Mouse (Mus musculus): ENCODE data around the gene Atp1a2. TPM values are rescaled to one million over a fixed set of nuclear protein-coding genes. Genes with fewer than 3 reads are reported as not detected.

Atp1a2 gene
- polyA plus RNA-seq, 1 experiment from 2014 or later: 15.3 TPM

- Histone ChIP-seq H3K4me1 (ENCODE audit: insufficient read depth, low read depth, low read length) (no peaks in the 10 kb centered on the region), H3K9ac (replicated peaks; ENCODE audit: low read depth) (no peak overlapping the region), H3K36me3 (ENCODE audit: insufficient read depth, low read length) (no peaks in the 10 kb centered on the region), H3K4me2 (replicated peaks; ENCODE audit: low read depth, low read length) (no peak overlapping the region), H3K27me3 (replicated peaks; ENCODE audit: insufficient read depth, low read length) (no peaks in the 10 kb centered on the region), H3K4me3 (ENCODE audit: low read depth, low read length) (no peak overlapping the region), H3K9me3 (ENCODE audit: low read length) (no peaks in the 10 kb centered on the region), H3K27ac (ENCODE audit: low read length) (no peak overlapping the region)
- WGBS: 72% methylated on average over 1 of the region's 1 CpGs
- DNase-seq (ENCODE audit: low spot score) (no peak), ATAC-seq (no peak)
- TF ChIP-seq CTCF (IDR thresholded peaks at IDR 0.05): no peak
- TF ChIP-seq EP300 (IDR thresholded peaks at IDR 0.05): no peak
Measured at GRCm38 (mm10) chr1:172229215-172229614, 68.6 kb downstream of the Atp1a2 start.

- Histone ChIP-seq H3K9ac (replicated peaks; ENCODE audit: low read depth) (no peak overlapping the region), H3K27ac (ENCODE audit: low read length) (no peak overlapping the region), H3K4me3 (ENCODE audit: low read depth, low read length) (no peak overlapping the region), H3K4me1 (ENCODE audit: insufficient read depth, low read depth, low read length) (no peaks in the 10 kb centered on the region), H3K27me3 (replicated peaks; ENCODE audit: insufficient read depth, low read length) (no peaks in the 10 kb centered on the region), H3K9me3 (ENCODE audit: low read length) (no peaks in the 10 kb centered on the region), H3K36me3 (ENCODE audit: insufficient read depth, low read length) (no peaks in the 10 kb centered on the region), H3K4me2 (replicated peaks; ENCODE audit: low read depth, low read length) (no peak overlapping the region)
- ATAC-seq: no peak
- TF ChIP-seq EP300 (IDR thresholded peaks at IDR 0.05) (no peak), CTCF (IDR thresholded peaks at IDR 0.05) (no peak)
- 81% methylated on average over 2 of the region's 2 CpGs for WGBS
- DNase-seq (ENCODE audit: low spot score): no peak
Measured at GRCm38 (mm10) chr1:172228209-172228608, 69.7 kb downstream of the Atp1a2 start.

Other genes with a start within 250 kb of the Atp1a2 start
- not detected in 2 replicates for gene Nhlh1, start 240.5 kb downstream of the Atp1a2 start, polyA plus RNA-seq (2015; fragmentation: Nextera tagmentation; extraction: Ambion mirVana)
- gene Copa, start 215.5 kb downstream of the Atp1a2 start, polyA plus RNA-seq (2015; fragmentation: Nextera tagmentation; extraction: Ambion mirVana): 99.1 and 111 TPM in 2 replicates
- gene Ncstn, start 215.3 kb downstream of the Atp1a2 start, polyA plus RNA-seq (2015; fragmentation: Nextera tagmentation; extraction: Ambion mirVana): 103 and 108 TPM in 2 replicates
- gene Pex19, start 171.3 kb downstream of the Atp1a2 start, polyA plus RNA-seq (2015; fragmentation: Nextera tagmentation; extraction: Ambion mirVana): 74.5 and 74.9 TPM in 2 replicates
- 93.7 and 96.6 TPM in 2 replicates for gene Dcaf8, start 150.0 kb downstream of the Atp1a2 start, polyA plus RNA-seq (2015; fragmentation: Nextera tagmentation; extraction: Ambion mirVana)
- 114 and 118 TPM in 2 replicates for gene Pea15a, start 91.3 kb downstream of the Atp1a2 start, polyA plus RNA-seq (2015; fragmentation: Nextera tagmentation; extraction: Ambion mirVana)
- 2.5 TPM in 2 replicates for gene Casq1, start 78.2 kb downstream of the Atp1a2 start, polyA plus RNA-seq (2015; fragmentation: Nextera tagmentation; extraction: Ambion mirVana)
- 0.04 and 0.05 TPM in 2 replicates for gene Atp1a4, start 39.6 kb downstream of the Atp1a2 start, polyA plus RNA-seq (2015; fragmentation: Nextera tagmentation; extraction: Ambion mirVana)
- 30.0 and 32.4 TPM in 2 replicates for gene Igsf8, start 36.4 kb downstream of the Atp1a2 start, polyA plus RNA-seq (2015; fragmentation: Nextera tagmentation; extraction: Ambion mirVana)
- gene Kcnj9, start 31.3 kb upstream of the Atp1a2 start, polyA plus RNA-seq (2015; fragmentation: Nextera tagmentation; extraction: Ambion mirVana): not detected in 2 replicates
- gene Kcnj10, start 43.1 kb upstream of the Atp1a2 start, polyA plus RNA-seq (2015; fragmentation: Nextera tagmentation; extraction: Ambion mirVana): 0.04 TPM in 2 replicates
- gene Pigm, start 78.5 kb upstream of the Atp1a2 start, polyA plus RNA-seq (2015; fragmentation: Nextera tagmentation; extraction: Ambion mirVana): 3.5 and 3.9 TPM in 2 replicates
- gene Slamf9, start 177.3 kb upstream of the Atp1a2 start, polyA plus RNA-seq (2015; fragmentation: Nextera tagmentation; extraction: Ambion mirVana): 4.7 and 5.3 TPM in 2 replicates
- 1.1 and 1.3 TPM in 2 replicates for gene Igsf9, start 183.7 kb upstream of the Atp1a2 start, polyA plus RNA-seq (2015; fragmentation: Nextera tagmentation; extraction: Ambion mirVana)
- 739 and 823 TPM in 2 replicates for gene Tagln2, start 202.0 kb upstream of the Atp1a2 start, polyA plus RNA-seq (2015; fragmentation: Nextera tagmentation; extraction: Ambion mirVana)
- gene Cfap45, start 222.7 kb upstream of the Atp1a2 start, polyA plus RNA-seq (2015; fragmentation: Nextera tagmentation; extraction: Ambion mirVana): 12.2 and 13.1 TPM in 2 replicates